Mouse (Mus musculus) liver, embryonic 14.5 days (tissue): Measurements from ENCODE around the gene Slc44a5.

Experiments
- CTCF ChIP-seq: IDR thresholded peaks from 2 replicates; pipeline ENCODE4 v1.5.1; 2016; ENCODE audit warnings: antibody characterized with exemption, low read depth, control low read depth
- EP300 ChIP-seq: IDR thresholded peaks from 2 replicates; pipeline ENCODE4 v1.6.1; 2016; ENCODE audit warnings: antibody characterized with exemption, low read depth

DNA sequence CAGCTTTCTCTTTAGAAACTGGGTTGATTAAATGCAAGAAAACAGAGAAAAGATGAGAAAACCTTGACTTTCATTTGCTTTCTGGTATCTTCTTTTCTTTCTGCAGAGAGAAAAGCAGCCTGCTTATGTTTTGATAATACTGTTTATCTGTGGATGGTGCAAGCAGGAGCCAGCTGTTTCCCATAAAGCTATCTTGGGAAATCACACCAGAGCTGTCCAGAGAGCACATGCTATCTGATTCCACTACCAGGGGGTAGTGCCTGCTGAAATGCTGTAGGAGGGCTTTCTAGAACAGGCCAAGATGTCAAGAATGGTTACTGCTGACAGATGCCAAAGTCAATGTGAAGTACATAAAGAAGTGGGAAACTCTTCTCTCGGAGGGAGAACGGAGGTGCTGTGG, 314.0 kb downstream of the Slc44a5 start:
- TF ChIP-seq EP300 = no peak
- TF ChIP-seq CTCF = no peak
